Mouse (Mus musculus) heart, embryonic 12.5 days (tissue): Measurements from ENCODE around the gene Inpp4a. TPM values are rescaled to one million over a fixed set of nuclear protein-coding genes. Genes with fewer than 3 reads are reported as not detected.

Experiments
- ATAC-seq: fragments of 200-750 bp; cut with Nextera tagmentation; 2 replicates; pipeline ENCODE4 v1.8.0; 2017; ENCODE audit warnings: moderate TSS enrichment, moderate library complexity; ENCODE audit not compliant: insufficient number of reproducible peaks, low FRiP score
- H3K27ac ChIP-seq: fragments of 300-500 bp; sonication (generic); 2 replicates; pipeline ENCODE4 v1.5.1; 2016; ENCODE audit warnings: mild to moderate bottlenecking, moderate library complexity; ENCODE audit not compliant: poor library complexity, severe bottlenecking
- H3K27me3 ChIP-seq: fragments of 300-500 bp; sonication (generic); replicated peaks from 2 replicates; pipeline ENCODE4 v1.6.1; 2016; ENCODE audit warnings: mild to moderate bottlenecking, moderate library complexity
- H3K36me3 ChIP-seq: fragments of 300-500 bp; sonication (generic); 2 replicates; pipeline ENCODE4 v1.6.1; 2016; ENCODE audit warnings: mild to moderate bottlenecking, moderate library complexity
- H3K4me1 ChIP-seq: fragments of 300-500 bp; sonication (generic); replicated peaks from 2 replicates; pipeline ENCODE4 v1.6.1; 2016; ENCODE audit warnings: mild to moderate bottlenecking
- H3K4me2 ChIP-seq: fragments of 300-500 bp; sonication (generic); 2 replicates; pipeline ENCODE4 v1.6.1; 2016; ENCODE audit warnings: mild to moderate bottlenecking, moderate library complexity
- H3K4me3 ChIP-seq: fragments of 300-500 bp; sonication (generic); 2 replicates; pipeline ENCODE4 v1.5.1; 2016; ENCODE audit warnings: mild to moderate bottlenecking
- H3K9ac ChIP-seq: fragments of 300-500 bp; sonication (generic); 2 replicates; pipeline ENCODE4 v1.6.1; 2016; ENCODE audit warnings: mild to moderate bottlenecking, moderate library complexity
- H3K9me3 ChIP-seq: fragments of 300-500 bp; sonication (generic); replicated peaks from 2 replicates; pipeline ENCODE4 v1.6.1; 2016; ENCODE audit warnings: mild to moderate bottlenecking, moderate library complexity
- WGBS: fragments of 180-500 bp; shearing (Covaris S2); methylation state at CpG from one replicate; pipeline ENCODE4 v1.1.7; 2016; 5-methylcytosine and 5-hydroxymethylcytosine counted together
- polyA plus RNA-seq: library from polyadenylated mRNA; unstranded; fragments of >200 nt; fragmentation: Nextera tagmentation; extraction: Ambion mirVana; gene quantifications from 2 replicates; pipeline ENCODE4 v1.2.1, GENCODE M21; 2016

Inpp4a gene
- polyA plus RNA-seq, 1 experiment from 2014 or later = 15.4 TPM

- no peaks in the 10 kb centered on the region for H3K27me3 ChIP-seq
- 86% methylated on average over 8 of the region's 8 CpGs for WGBS
- no peak overlapping the region for H3K27ac ChIP-seq
- no peak overlapping the region for H3K4me2 ChIP-seq
- peaks cover 26% of the 10 kb centered on the region for H3K4me1 ChIP-seq
- no peaks in the 10 kb centered on the region for H3K36me3 ChIP-seq
- ATAC-seq = no peak
- H3K9ac ChIP-seq = no peak overlapping the region
- no peaks in the 10 kb centered on the region for H3K9me3 ChIP-seq
- no peak overlapping the region for H3K4me3 ChIP-seq
These were observed 42.9 kb downstream of the Inpp4a start for GRCm38 (mm10) chr1:37342524-37342923.

- Histone ChIP-seq H3K36me3 (no peaks in the 10 kb centered on the region), H3K27ac (no peak overlapping the region), H3K27me3 (no peaks in the 10 kb centered on the region), H3K9me3 (no peaks in the 10 kb centered on the region), H3K9ac (no peak overlapping the region), H3K4me2 (no peak overlapping the region), H3K4me1 (peaks cover 22% of the 10 kb centered on the region), H3K4me3 (no peak overlapping the region)
- no peak for ATAC-seq
- WGBS = 66% methylated on average over 3 of the region's 3 CpGs
These were observed 43.6 kb downstream of the Inpp4a start for GRCm38 (mm10) chr1:37343265-37343664.

- Histone ChIP-seq H3K9me3 (no peaks in the 10 kb centered on the region), H3K4me2 (no peak overlapping the region), H3K4me3 (no peak overlapping the region), H3K27ac (no peak overlapping the region), H3K36me3 (no peaks in the 10 kb centered on the region), H3K9ac (no peak overlapping the region), H3K27me3 (no peaks in the 10 kb centered on the region), H3K4me1 (peaks cover 24% of the 10 kb centered on the region)
- WGBS = 88% methylated on average over 6 of the region's 6 CpGs
- ATAC-seq = no peak
These were observed 44.7 kb downstream of the Inpp4a start for GRCm38 (mm10) chr1:37344223-37344916.

GRCm38 (mm10) chr1:37347361-37348080 is 47.9 kb downstream of the Inpp4a start:
- Histone ChIP-seq H3K4me1 (peaks cover 38% of the 10 kb centered on the region), H3K27me3 (no peaks in the 10 kb centered on the region), H3K27ac (no peak overlapping the region), H3K9ac (no peak overlapping the region), H3K36me3 (no peaks in the 10 kb centered on the region), H3K9me3 (no peaks in the 10 kb centered on the region), H3K4me3 (no peak overlapping the region), H3K4me2 (no peak overlapping the region)
- no peak for ATAC-seq
- WGBS = 65% methylated on average over 9 of the region's 9 CpGs

GRCm38 (mm10) chr1:37350886-37351651 is 51.4 kb downstream of the Inpp4a start:
- Histone ChIP-seq H3K27me3 (no peaks in the 10 kb centered on the region), H3K4me2 (no peak overlapping the region), H3K9me3 (no peaks in the 10 kb centered on the region), H3K4me1 (peaks cover 33% of the 10 kb centered on the region), H3K36me3 (no peaks in the 10 kb centered on the region), H3K27ac (peak overlapping the region; percentile 27), H3K9ac (no peak overlapping the region), H3K4me3 (no peak overlapping the region)
- ATAC-seq = peak; percentile 48; the same call in 1 of the 2 replicates
- 32% methylated on average over 7 of the region's 7 CpGs for WGBS

GRCm38 (mm10) chr1:37351961-37352360 is 52.3 kb downstream of the Inpp4a start:
- Histone ChIP-seq H3K4me2 (no peak overlapping the region), H3K9me3 (no peaks in the 10 kb centered on the region), H3K36me3 (no peaks in the 10 kb centered on the region), H3K4me1 (peaks cover 36% of the 10 kb centered on the region), H3K4me3 (no peak overlapping the region), H3K27ac (no peak overlapping the region), H3K27me3 (no peaks in the 10 kb centered on the region), H3K9ac (no peak overlapping the region)
- ATAC-seq = no peak
- 86% methylated on average over 2 of the region's 2 CpGs for WGBS

- H3K9ac ChIP-seq = no peak overlapping the region
- H3K4me2 ChIP-seq = no peak overlapping the region
- 75% methylated on average over 4 of the region's 4 CpGs for WGBS
- H3K4me3 ChIP-seq = no peak overlapping the region
- peaks cover 7% of the 10 kb centered on the region for H3K36me3 ChIP-seq
- H3K9me3 ChIP-seq = no peaks in the 10 kb centered on the region
- H3K27ac ChIP-seq = no peak overlapping the region
- H3K27me3 ChIP-seq = no peaks in the 10 kb centered on the region
- ATAC-seq = no peak
- H3K4me1 ChIP-seq = peaks cover 33% of the 10 kb centered on the region
These were observed 53.8 kb downstream of the Inpp4a start for GRCm38 (mm10) chr1:37353456-37353855.

- no peak for ATAC-seq
- no peak overlapping the region for H3K9ac ChIP-seq
- H3K27me3 ChIP-seq = no peaks in the 10 kb centered on the region
- no peaks in the 10 kb centered on the region for H3K9me3 ChIP-seq
- no peak overlapping the region for H3K27ac ChIP-seq
- H3K4me2 ChIP-seq = no peak overlapping the region
- H3K4me3 ChIP-seq = no peak overlapping the region
- peaks cover 16% of the 10 kb centered on the region for H3K36me3 ChIP-seq
- 80% methylated on average over 3 of the region's 3 CpGs for WGBS
- H3K4me1 ChIP-seq = peaks cover 23% of the 10 kb centered on the region
These were observed 55.8 kb downstream of the Inpp4a start for GRCm38 (mm10) chr1:37355492-37355891.

GRCm38 (mm10) chr1:37356305-37356704 is 56.6 kb downstream of the Inpp4a start:
- H3K9me3 ChIP-seq = no peaks in the 10 kb centered on the region
- no peak for ATAC-seq
- H3K4me1 ChIP-seq = peaks cover 15% of the 10 kb centered on the region
- H3K4me2 ChIP-seq = no peak overlapping the region
- H3K9ac ChIP-seq = no peak overlapping the region
- WGBS = 83% methylated on average over 3 of the region's 3 CpGs
- peaks cover 16% of the 10 kb centered on the region for H3K36me3 ChIP-seq
- H3K4me3 ChIP-seq = no peak overlapping the region
- H3K27me3 ChIP-seq = no peaks in the 10 kb centered on the region
- H3K27ac ChIP-seq = no peak overlapping the region

- Histone ChIP-seq H3K9me3 (no peaks in the 10 kb centered on the region), H3K4me3 (no peak overlapping the region), H3K36me3 (peaks cover 16% of the 10 kb centered on the region), H3K4me2 (no peak overlapping the region), H3K27me3 (no peaks in the 10 kb centered on the region), H3K9ac (no peak overlapping the region), H3K27ac (no peak overlapping the region), H3K4me1 (peaks cover 6% of the 10 kb centered on the region)
- WGBS = 57% methylated on average over 6 of the region's 6 CpGs
- no peak for ATAC-seq
These were observed 57.5 kb downstream of the Inpp4a start for GRCm38 (mm10) chr1:37357173-37357572.

- H3K4me1 ChIP-seq = peaks cover 5% of the 10 kb centered on the region
- no peaks in the 10 kb centered on the region for H3K27me3 ChIP-seq
- H3K9me3 ChIP-seq = no peaks in the 10 kb centered on the region
- H3K27ac ChIP-seq = no peak overlapping the region
- ATAC-seq = no peak
- no peak overlapping the region for H3K9ac ChIP-seq
- 83% methylated on average over 8 of the region's 8 CpGs for WGBS
- no peak overlapping the region for H3K4me2 ChIP-seq
- H3K36me3 ChIP-seq = peaks cover 16% of the 10 kb centered on the region
- H3K4me3 ChIP-seq = no peak overlapping the region
These were observed 59.0 kb downstream of the Inpp4a start for GRCm38 (mm10) chr1:37358621-37359020.
